Mouse (Mus musculus) frontal cortex, adult (tissue): Measurements from ENCODE around the gene Bmyc.
A peak's percentile ranks its signal among the peaks of the same experiment; 100 is the strongest.
"Not testable (repeated sequence)": the region's sequence is repeated elsewhere in the genome, so short reads cannot be mapped to it uniquely, and the experiment has no call there.

Experiments used
- ATAC-seq: cut with Nextera tagmentation; 2 replicates; pipeline ENCODE4 v1.9.2; 2017; ENCODE audit warnings: mild to moderate bottlenecking, moderate library complexity, mixed read lengths; ENCODE audit not compliant: low TSS enrichment

The Bmyc gene

GRCm38 (mm10) chr2:25706643-25707481 is at the start of gene Bmyc:
Bmyc (plus strand) TSS chr2:25706739.
- ATAC-seq: peak; percentile 96

GRCm38 (mm10) chr2:25657246-25657645 is 49.3 kb upstream of the Bmyc start:
- ATAC-seq: no peak

DNA sequence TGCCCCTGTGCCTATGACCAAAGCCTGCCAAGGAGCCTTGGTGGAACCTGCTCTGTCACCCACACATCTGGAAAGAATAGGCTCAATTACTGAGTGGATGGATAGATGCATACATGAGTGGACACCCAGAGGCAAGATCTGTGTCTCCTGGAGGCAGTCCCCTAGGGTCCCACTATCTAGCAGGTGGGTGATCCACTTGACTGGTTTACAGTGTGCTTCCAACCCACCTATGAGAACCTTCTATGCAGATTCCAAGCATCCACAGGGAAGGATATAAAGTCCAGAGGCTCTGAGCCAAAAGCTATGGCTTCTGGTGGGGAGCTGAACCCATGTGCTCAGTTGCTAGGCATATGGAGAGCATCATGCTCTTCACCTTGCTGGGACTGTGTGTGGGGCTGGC is 48.9 kb upstream of the Bmyc start, which contains the start of gene Lcn5:
Lcn5 (plus strand) TSS at position 301 of the 400 bp plus-strand sequence.
- ATAC-seq: no peak

DNA sequence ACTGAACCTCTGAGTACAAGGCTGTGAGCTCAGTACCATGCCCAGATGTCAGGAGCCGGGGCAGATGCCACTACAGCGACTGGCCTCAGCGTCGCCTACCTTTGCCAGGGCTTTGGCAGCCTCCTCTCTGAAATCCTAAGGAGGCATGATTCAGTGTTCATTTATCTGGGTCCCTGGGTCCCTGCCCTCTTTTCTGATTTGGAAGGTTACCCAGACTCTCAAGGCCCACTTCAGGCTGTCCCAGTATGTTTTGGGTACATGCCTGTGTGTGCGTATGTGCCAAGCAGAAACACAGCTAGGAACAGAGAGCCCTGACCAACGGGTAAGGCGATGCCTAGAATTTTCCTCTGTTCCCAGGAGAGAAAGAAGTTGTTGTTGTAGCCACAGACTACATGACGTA is 46.3 kb upstream of the Bmyc start:
- ATAC-seq: no peak

GRCm38 (mm10) chr2:25661245-25661970 is 45.1 kb upstream of the Bmyc start:
- ATAC-seq: no peak

- ATAC-seq: no peak
Measured at GRCm38 (mm10) chr2:25663511-25663910, 43.0 kb upstream of the Bmyc start.

DNA sequence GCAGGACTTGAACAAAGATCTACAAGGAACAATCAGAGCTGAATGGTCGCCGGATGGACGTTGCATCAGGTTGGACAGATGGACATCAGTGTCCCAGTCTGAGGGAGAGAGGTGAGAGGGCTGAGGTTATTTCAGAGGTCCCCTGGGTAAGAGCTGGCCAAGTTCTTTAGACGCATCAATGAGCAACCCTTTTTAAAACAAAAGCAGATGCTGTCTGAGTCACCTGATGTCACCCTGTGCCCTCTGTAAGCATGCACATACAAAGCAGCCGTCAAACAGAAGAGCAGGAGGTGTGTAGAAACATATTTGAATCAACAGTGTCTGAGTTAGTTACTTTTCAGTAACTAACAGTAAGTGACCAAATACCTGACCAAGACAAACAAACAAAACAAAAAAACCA is 42.4 kb upstream of the Bmyc start:
- ATAC-seq: no peak

- ATAC-seq: no peak
Measured at GRCm38 (mm10) chr2:25666516-25666915, 40.0 kb upstream of the Bmyc start.

GRCm38 (mm10) chr2:25676486-25676885 is 30.1 kb upstream of the Bmyc start, which contains the start of gene Lcn6:
Lcn6 (plus strand) TSS chr2:25676786.
- ATAC-seq: no peak

GRCm38 (mm10) chr2:25679559-25679958 is 27.0 kb upstream of the Bmyc start:
- ATAC-seq: no peak

- ATAC-seq: no peak
Measured at GRCm38 (mm10) chr2:25682426-25682825, 24.1 kb upstream of the Bmyc start, which contains the start of gene Lcn10. Lcn10 (plus strand) TSS chr2:25682726.

DNA sequence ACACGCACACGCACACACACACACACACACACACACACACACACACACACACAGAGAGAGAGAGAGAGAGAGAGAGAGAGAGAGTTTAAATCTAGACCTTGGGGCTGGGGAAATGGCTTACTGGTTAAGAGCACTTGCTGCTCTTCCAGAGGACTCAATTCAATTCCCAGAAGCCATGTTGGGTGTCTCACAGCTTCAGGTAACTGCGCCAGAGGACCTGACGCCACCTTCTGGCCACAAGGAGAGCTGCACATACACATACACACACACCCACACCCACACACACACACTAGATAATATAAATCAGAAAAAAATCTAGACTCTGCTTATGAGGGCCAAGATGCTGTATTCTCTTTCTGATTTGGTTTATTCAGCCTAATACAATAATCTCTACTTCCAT is 19.6 kb upstream of the Bmyc start:
- no peak for ATAC-seq

GRCm38 (mm10) chr2:25694605-25695004 is 11.9 kb upstream of the Bmyc start:
- no peak; the same call in 1 of the 2 replicates for ATAC-seq

DNA sequence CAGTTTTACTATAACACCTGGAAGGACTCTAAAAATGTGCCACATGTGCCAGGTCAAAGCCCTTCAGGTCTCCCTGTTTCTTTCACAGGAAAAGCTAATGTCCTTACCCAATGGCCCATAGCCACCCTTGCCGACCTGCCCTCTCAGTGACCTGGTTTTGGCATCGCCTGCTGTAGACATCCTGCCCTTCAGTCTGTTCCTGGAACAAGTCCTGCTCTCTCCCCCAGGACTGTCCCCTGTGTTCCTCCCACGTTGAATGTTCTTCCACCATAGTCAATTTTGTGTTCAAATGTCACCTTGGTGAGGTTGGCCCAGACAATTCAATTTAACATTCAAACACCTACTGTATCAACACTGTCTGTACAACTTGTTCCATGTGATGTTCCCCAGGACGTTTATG is 9.6 kb upstream of the Bmyc start:
- ATAC-seq: no peak

- ATAC-seq: no peak
Measured at GRCm38 (mm10) chr2:25698696-25699095, 7.8 kb upstream of the Bmyc start.

DNA sequence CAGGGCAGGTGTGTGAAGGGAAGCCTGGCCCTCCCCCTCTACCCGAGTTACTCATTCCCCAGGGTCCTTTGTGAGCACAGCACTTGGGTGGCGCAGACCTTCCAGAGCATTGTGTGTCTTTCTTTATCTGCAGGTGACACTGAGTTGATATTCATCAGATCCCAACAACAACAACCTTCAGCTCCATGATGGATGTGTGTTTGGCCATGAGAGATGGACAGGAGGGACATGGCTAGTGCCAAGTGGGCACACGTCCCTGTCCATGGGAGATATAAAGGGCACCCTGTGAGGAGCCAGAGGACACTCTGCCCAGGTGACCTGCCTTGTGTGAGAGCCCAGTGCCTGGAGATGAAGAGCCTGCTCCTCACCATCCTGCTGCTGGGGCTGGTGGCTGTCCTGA is 6.8 kb upstream of the Bmyc start, which contains the start of gene Obp2a:
Obp2a (plus strand) TSS at position 301 of the 400 bp plus-strand sequence.
- not testable (repeated sequence) for ATAC-seq

GRCm38 (mm10) chr2:25701001-25701400 is 5.5 kb upstream of the Bmyc start:
- no peak for ATAC-seq

DNA sequence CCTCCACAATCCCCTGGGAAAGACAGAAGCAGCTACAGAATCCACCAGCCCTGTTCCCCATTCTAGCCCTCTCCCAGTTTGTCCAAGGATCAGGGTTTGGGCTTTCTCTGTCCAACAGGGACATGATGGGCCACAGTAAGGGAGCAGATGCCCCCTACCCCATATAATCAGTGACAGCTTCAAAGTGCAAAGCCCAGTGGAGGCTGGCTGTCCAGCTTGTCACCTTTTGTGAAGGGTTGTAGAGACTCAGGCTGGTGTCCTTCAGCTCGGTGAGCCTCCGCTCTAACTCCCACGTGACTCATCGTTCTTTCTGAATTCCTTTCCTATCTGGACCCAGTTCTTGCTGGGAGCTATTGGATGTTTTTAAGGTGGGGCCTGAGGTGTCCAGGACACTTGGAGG is 2.8 kb upstream of the Bmyc start:
- no peak for ATAC-seq

DNA sequence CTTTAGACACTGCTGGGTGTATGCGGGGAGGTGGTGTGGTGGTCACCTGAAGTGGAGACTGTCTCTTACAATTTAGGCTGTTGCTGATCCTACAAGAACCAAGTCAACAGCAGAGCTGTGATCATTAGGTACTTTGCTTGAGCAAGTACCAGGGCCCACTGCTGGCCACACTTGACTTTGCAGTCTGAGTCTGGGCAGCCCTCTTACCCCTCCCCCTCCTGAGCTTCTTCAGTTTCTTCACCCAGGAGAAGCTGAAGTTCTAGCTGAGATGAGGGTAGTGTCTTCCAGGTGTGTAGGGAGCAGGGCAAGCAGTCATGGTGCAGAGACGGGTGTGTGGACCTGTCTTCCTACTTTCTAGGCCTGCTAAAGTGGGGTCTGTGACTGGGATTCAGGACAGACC is 1.6 kb downstream of the Bmyc start:
- ATAC-seq: no peak

DNA sequence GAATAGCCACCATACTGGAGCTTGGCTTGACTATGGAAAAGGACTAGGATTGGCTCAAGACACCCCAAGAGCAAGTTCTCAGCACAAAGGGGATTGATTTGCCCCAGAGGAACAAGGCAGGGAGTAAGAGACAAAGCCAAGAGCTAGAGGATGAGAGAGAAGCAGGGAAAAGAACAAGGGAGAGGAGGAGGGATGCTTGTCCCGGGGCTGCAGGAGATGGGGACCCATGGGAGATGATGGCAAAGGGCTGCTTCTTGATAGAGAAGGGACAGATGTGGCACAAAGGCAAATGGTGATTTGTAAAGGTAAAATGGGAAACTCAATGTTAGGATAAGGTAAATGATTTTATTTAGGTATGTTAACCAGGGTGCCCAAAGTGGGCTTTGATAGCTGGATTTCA is 2.5 kb downstream of the Bmyc start:
- not testable (repeated sequence) for ATAC-seq

- ATAC-seq: not testable (repeated sequence)
Measured at GRCm38 (mm10) chr2:25709791-25710190, 3.3 kb downstream of the Bmyc start.

DNA sequence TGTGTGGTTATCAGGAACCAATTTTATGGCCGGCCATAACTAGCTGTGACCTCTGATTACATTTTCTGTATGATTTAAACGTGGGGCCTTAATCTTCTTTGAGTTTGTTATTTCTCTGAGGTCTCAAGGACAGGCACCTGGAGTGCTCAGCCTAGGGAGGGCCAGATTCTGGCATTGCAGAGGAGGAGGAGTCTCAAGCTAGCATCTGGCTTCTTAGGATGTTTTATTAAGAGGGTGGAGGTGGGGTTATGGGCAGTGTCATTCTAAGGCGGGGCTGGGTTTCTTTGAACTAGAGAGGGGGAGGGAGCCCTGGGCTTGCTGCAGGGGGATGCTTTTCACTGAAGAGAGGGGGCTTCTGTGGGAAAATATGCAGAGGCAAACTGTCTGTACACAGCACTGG is 5.1 kb downstream of the Bmyc start:
- ATAC-seq: not testable (repeated sequence)

- ATAC-seq: no peak
Measured at GRCm38 (mm10) chr2:25717222-25717621, 10.7 kb downstream of the Bmyc start.
